Mouse (Mus musculus) hindbrain, embryonic 13.5 days (tissue): ENCODE data around the gene Lifr. TPM values are rescaled to one million over a fixed set of nuclear protein-coding genes. Genes with fewer than 3 reads are reported as not detected.
A peak's percentile ranks its signal among the peaks of the same experiment; 100 is the strongest.

Experiments
- ATAC-seq: fragments of 200-750 bp; cut with Nextera tagmentation; 2 replicates; pipeline ENCODE4 v1.8.0; 2017; ENCODE audit warnings: moderate TSS enrichment; ENCODE audit not compliant: low FRiP score
- H3K27ac ChIP-seq: fragments of 300-500 bp; sonication (generic); 2 replicates; pipeline ENCODE4 v1.5.1; 2015; ENCODE audit warnings: inconsistent platforms, mild to moderate bottlenecking, moderate library complexity
- H3K27me3 ChIP-seq: fragments of 300-500 bp; sonication (generic); 2 replicates; pipeline ENCODE4 v1.6.1; 2015; ENCODE audit warnings: mild to moderate bottlenecking, inconsistent platforms
- H3K36me3 ChIP-seq: fragments of 300-500 bp; sonication (generic); 2 replicates; pipeline ENCODE4 v1.6.1; 2015; ENCODE audit warnings: mild to moderate bottlenecking, inconsistent platforms
- H3K4me1 ChIP-seq: fragments of 300-500 bp; sonication (generic); replicated peaks from 2 replicates; pipeline ENCODE4 v1.6.1; 2015; ENCODE audit warnings: inconsistent platforms
- H3K4me2 ChIP-seq: fragments of 300-500 bp; sonication (generic); 2 replicates; pipeline ENCODE4 v1.6.1; 2015; ENCODE audit warnings: inconsistent platforms, mild to moderate bottlenecking, moderate library complexity
- H3K4me3 ChIP-seq: fragments of 300-500 bp; sonication (generic); 2 replicates; pipeline ENCODE4 v1.5.1; 2015; ENCODE audit warnings: mild to moderate bottlenecking, inconsistent platforms
- H3K9ac ChIP-seq: fragments of 300-500 bp; sonication (generic); 2 replicates; pipeline ENCODE4 v1.6.1; 2015; ENCODE audit warnings: mild to moderate bottlenecking, inconsistent platforms
- H3K9me3 ChIP-seq: fragments of 300-500 bp; sonication (generic); 2 replicates; pipeline ENCODE4 v1.6.1; 2016; ENCODE audit warnings: inconsistent platforms
- WGBS: fragments of 180-500 bp; shearing (Covaris S2); methylation state at CpG from one replicate; pipeline ENCODE4 v1.1.7; 2015; 5-methylcytosine and 5-hydroxymethylcytosine counted together
- polyA plus RNA-seq: library from polyadenylated mRNA; unstranded; fragments of >200 nt; fragmentation: Nextera tagmentation; extraction: Ambion mirVana; gene quantifications from 2 replicates; pipeline ENCODE4 v1.2.1, GENCODE M21; 2015

Lifr gene
- polyA plus RNA-seq, 1 experiment from 2014 or later: 19.1 TPM

DNA sequence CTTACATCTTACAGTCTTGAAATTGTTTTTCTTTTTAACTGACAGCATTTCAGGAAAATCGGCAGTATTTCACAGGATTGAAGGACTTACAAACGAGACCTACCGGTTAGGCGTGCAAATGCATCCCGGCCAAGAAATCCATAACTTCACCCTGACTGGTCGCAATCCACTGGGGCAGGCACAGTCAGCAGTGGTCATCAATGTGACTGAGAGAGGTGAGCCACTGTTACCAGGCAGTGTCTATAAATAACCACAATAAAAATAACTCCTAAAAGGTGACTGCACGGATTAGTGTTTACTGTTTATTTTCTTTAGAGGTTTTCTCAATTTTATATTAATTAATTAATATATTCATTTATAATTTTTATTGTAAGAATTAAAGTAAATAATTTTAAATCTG, 82.9 kb downstream of the Lifr start:
- no peaks in the 10 kb centered on the region for H3K4me1 ChIP-seq
- no peak overlapping the region for H3K4me3 ChIP-seq
- H3K36me3 ChIP-seq: peaks cover 24% of the 10 kb centered on the region
- H3K9me3 ChIP-seq: no peaks in the 10 kb centered on the region
- no peak overlapping the region for H3K9ac ChIP-seq
- no peak overlapping the region for H3K4me2 ChIP-seq
- no peaks in the 10 kb centered on the region for H3K27me3 ChIP-seq
- 94% methylated on average over 7 of the region's 7 CpGs for WGBS
- no peak overlapping the region for H3K27ac ChIP-seq
- no peak for ATAC-seq

- H3K4me1 ChIP-seq: no peaks in the 10 kb centered on the region
- 89% methylated on average over 8 of the region's 8 CpGs for WGBS
- no peak for ATAC-seq
- H3K4me2 ChIP-seq: no peak overlapping the region
- no peaks in the 10 kb centered on the region for H3K9me3 ChIP-seq
- peaks cover 21% of the 10 kb centered on the region for H3K36me3 ChIP-seq
- H3K9ac ChIP-seq: no peak overlapping the region
- H3K4me3 ChIP-seq: no peak overlapping the region
- H3K27ac ChIP-seq: no peak overlapping the region
- H3K27me3 ChIP-seq: no peaks in the 10 kb centered on the region
Observed at GRCm38 (mm10) chr15:7173776-7174175, 83.4 kb downstream of the Lifr start.

DNA sequence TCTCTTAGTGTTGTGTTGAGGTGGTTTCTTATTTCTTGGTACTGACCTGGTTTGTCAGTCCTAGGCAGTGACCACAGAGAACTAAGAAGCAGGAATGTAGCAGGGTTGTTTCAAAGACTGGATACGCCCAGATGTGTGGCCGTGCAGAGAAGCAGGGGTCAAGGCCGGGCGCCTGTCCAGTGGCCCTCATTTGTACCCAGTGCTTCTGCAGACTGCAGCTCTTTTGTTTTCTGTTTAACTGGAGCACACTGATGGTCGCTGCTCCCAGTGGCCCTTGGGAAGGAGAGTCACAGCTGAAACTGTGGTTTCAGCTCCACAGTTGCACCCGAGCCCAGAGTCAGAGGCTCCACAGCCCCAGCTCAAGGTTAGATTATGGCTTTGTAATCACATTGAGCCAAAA, 90.2 kb downstream of the Lifr start:
- Histone ChIP-seq H3K27me3 (no peaks in the 10 kb centered on the region), H3K9ac (no peak overlapping the region), H3K36me3 (peaks cover 49% of the 10 kb centered on the region), H3K9me3 (no peaks in the 10 kb centered on the region), H3K4me1 (no peaks in the 10 kb centered on the region), H3K4me2 (no peak overlapping the region), H3K27ac (no peak overlapping the region), H3K4me3 (no peak overlapping the region)
- no peak for ATAC-seq
- WGBS: 53% methylated on average over 6 of the region's 6 CpGs

GRCm38 (mm10) chr15:7187682-7188081, 97.3 kb downstream of the Lifr start:
- H3K9me3 ChIP-seq: no peaks in the 10 kb centered on the region
- no peak for ATAC-seq
- H3K4me2 ChIP-seq: no peak overlapping the region
- 85% methylated on average over 6 of the region's 6 CpGs for WGBS
- no peaks in the 10 kb centered on the region for H3K4me1 ChIP-seq
- no peaks in the 10 kb centered on the region for H3K27me3 ChIP-seq
- peaks cover 68% of the 10 kb centered on the region for H3K36me3 ChIP-seq
- H3K27ac ChIP-seq: no peak overlapping the region
- no peak overlapping the region for H3K4me3 ChIP-seq
- no peak overlapping the region for H3K9ac ChIP-seq

GRCm38 (mm10) chr15:7189678-7190454, 99.5 kb downstream of the Lifr start:
- H3K9me3 ChIP-seq: no peaks in the 10 kb centered on the region
- peaks cover 18% of the 10 kb centered on the region for H3K4me1 ChIP-seq
- peaks cover 50% of the 10 kb centered on the region for H3K36me3 ChIP-seq
- H3K4me3 ChIP-seq: no peak overlapping the region
- H3K9ac ChIP-seq: no peak overlapping the region
- ATAC-seq: no peak
- 88% methylated on average over 22 of the region's 22 CpGs for WGBS
- no peak overlapping the region for H3K4me2 ChIP-seq
- H3K27ac ChIP-seq: no peak overlapping the region
- no peaks in the 10 kb centered on the region for H3K27me3 ChIP-seq

DNA sequence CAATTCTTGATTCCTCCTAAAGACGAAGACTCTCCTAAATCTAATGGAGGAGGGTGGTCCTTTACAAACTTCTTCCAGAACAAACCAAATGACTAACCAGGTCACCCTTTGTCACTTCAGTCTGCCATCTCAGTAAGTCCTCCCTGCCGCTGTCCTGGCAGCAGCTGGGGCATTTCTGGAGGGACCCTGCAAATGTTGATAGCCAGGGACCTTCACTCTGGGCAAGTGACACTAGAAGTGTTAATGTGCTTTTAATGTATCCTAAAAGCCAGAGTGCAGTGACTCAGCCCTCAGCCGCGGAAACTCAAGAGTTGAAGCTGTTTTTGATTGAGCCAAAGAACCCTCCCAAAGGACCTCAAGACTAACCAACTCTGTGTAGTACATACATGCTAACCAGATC, 100.7 kb downstream of the Lifr start:
- no peak overlapping the region for H3K9ac ChIP-seq
- peaks cover 24% of the 10 kb centered on the region for H3K4me1 ChIP-seq
- no peak overlapping the region for H3K4me2 ChIP-seq
- H3K9me3 ChIP-seq: no peaks in the 10 kb centered on the region
- 92% methylated on average over 4 of the region's 4 CpGs for WGBS
- H3K27me3 ChIP-seq: no peaks in the 10 kb centered on the region
- ATAC-seq: no peak
- no peak overlapping the region for H3K4me3 ChIP-seq
- H3K36me3 ChIP-seq: peaks cover 40% of the 10 kb centered on the region
- H3K27ac ChIP-seq: no peak overlapping the region

DNA sequence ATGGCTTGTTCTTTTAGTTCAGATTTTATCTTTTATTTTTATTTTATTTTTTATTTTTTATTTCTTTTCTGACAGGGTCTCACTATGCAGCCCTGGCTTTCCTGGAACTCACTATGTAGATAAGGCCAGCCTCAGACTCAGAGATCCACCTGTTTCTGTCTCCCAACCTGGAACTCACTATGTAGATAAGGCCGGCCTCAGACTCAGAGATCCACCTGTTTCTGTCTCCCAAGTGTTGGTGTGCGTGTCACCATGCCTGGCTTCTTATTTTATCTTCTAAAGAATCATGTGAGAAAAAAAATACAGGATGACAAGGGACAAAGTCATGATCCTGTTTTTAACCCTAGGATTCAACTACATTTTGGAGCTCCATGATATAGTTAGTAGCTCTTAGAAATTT, 102.2 kb downstream of the Lifr start:
- Histone ChIP-seq H3K36me3 (peaks cover 27% of the 10 kb centered on the region), H3K4me3 (no peak overlapping the region), H3K4me2 (no peak overlapping the region), H3K27me3 (no peaks in the 10 kb centered on the region), H3K9me3 (no peaks in the 10 kb centered on the region), H3K9ac (no peak overlapping the region), H3K4me1 (peaks cover 27% of the 10 kb centered on the region), H3K27ac (no peak overlapping the region)
- ATAC-seq: no peak
- 88% methylated on average over 2 of the region's 2 CpGs for whole genome bisulfite sequencing

GRCm38 (mm10) chr15:7194147-7194720, 103.8 kb downstream of the Lifr start:
- Histone ChIP-seq H3K4me3 (no peak overlapping the region), H3K9ac (no peak overlapping the region), H3K9me3 (no peaks in the 10 kb centered on the region), H3K27ac (peak overlapping the region; percentile 82), H3K27me3 (no peaks in the 10 kb centered on the region), H3K4me1 (peaks cover 38% of the 10 kb centered on the region), H3K4me2 (no peak overlapping the region), H3K36me3 (peaks cover 25% of the 10 kb centered on the region)
- peak; percentile 63 for ATAC-seq
- WGBS: 11% methylated on average over 13 of the region's 13 CpGs

DNA sequence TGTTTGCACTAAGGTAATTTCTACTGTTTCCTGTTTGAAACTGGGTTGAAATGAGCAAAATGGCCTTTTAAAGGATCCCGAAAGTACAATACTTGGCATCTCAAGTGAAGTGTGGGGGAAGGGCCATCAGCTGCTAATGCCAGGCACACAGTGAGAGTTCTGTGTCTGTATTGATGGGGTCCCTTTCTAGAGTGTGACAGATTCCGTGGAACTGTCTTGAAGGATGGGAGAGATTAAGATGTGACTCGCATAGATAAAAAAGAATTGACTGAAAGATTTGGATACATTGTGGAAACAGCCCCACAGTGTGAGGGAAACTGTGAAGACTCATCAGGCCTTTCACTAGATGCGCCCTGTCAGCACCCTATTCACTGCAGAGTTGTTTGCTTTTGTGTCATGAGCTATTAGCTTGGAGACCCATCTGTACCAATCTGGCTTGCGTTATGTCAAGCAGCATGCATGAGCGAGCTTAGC, 104.4 kb downstream of the Lifr start:
- no peaks in the 10 kb centered on the region for H3K9me3 ChIP-seq
- no peaks in the 10 kb centered on the region for H3K27me3 ChIP-seq
- no peak overlapping the region for H3K4me2 ChIP-seq
- peaks cover 43% of the 10 kb centered on the region for H3K4me1 ChIP-seq
- ATAC-seq: peak; percentile 83
- no peak overlapping the region for H3K4me3 ChIP-seq
- H3K9ac ChIP-seq: no peak overlapping the region
- H3K27ac ChIP-seq: peak overlapping the region; percentile 82
- WGBS: 14% methylated on average over 6 of the region's 6 CpGs
- H3K36me3 ChIP-seq: peaks cover 20% of the 10 kb centered on the region

DNA sequence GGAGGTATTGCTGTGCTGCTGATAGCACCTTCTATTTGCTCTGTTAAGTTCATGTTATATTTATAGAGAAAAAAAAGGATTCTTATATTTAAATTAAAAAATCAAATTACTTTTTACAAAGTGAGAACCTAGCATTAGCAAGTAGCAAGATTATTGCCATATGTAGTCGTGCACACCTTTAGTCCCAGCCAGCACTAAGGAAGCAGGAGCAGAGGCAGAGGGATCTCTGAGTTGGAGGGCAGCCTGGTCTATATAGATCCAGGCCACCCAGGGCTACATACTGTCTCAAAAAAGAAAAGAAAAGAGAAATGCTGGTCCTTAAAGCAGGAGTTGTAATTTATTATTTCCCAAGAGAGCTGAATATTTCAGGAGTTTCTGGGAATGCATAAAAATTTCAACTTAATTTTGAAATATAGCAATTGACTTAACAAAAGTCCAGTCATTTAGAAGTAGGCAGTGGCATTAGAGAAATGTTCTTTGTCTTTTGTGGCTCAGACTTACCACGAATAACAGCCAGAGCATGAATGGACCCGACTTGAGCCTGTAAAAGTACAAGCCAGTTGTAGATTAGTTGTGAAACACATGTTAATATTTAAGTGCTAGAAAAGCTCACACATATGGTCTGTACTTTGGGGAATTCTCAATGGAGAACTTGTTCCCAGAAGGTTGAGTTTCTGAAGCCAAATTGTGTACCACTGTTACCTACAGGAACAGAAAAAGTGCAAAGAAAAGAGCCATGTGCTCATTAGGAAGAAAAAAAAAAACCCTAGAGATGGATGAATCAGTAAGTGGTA, 107.4 kb downstream of the Lifr start:
- WGBS: 52% methylated on average over 3 of the region's 3 CpGs
- ATAC-seq: no peak
- H3K27me3 ChIP-seq: no peaks in the 10 kb centered on the region
- H3K4me2 ChIP-seq: no peak overlapping the region
- no peak overlapping the region for H3K4me3 ChIP-seq
- H3K9ac ChIP-seq: no peak overlapping the region
- H3K4me1 ChIP-seq: peaks cover 54% of the 10 kb centered on the region
- no peaks in the 10 kb centered on the region for H3K36me3 ChIP-seq
- H3K9me3 ChIP-seq: no peaks in the 10 kb centered on the region
- peak overlapping the region; percentile 69 for H3K27ac ChIP-seq

DNA sequence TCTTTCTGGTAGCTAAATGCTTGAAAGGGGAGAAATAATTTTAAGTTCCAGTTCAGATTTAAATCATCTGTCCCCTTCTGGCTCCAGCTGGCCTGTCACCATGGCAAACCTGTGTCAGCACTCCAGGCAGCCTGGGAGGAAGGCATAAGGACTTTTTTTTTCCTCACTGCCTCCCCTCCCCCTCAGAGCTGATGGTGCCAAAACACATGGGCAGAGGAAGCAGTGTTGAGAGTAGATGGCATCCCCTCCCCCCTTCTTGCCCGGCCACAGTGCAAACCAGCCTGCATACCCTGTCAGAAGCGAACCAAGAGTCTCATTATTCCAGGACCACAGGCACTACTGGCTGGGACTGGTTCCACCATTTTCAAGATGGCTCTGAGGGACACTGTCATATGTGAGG, 108.4 kb downstream of the Lifr start:
- WGBS: 24% methylated on average over 2 of the region's 2 CpGs
- H3K4me1 ChIP-seq: peaks cover 54% of the 10 kb centered on the region
- peak; percentile 83 for ATAC-seq
- peak overlapping the region; percentile 81 for H3K27ac ChIP-seq
- no peaks in the 10 kb centered on the region for H3K36me3 ChIP-seq
- no peak overlapping the region for H3K4me3 ChIP-seq
- H3K4me2 ChIP-seq: no peak overlapping the region
- no peaks in the 10 kb centered on the region for H3K27me3 ChIP-seq
- no peak overlapping the region for H3K9ac ChIP-seq
- no peaks in the 10 kb centered on the region for H3K9me3 ChIP-seq

DNA sequence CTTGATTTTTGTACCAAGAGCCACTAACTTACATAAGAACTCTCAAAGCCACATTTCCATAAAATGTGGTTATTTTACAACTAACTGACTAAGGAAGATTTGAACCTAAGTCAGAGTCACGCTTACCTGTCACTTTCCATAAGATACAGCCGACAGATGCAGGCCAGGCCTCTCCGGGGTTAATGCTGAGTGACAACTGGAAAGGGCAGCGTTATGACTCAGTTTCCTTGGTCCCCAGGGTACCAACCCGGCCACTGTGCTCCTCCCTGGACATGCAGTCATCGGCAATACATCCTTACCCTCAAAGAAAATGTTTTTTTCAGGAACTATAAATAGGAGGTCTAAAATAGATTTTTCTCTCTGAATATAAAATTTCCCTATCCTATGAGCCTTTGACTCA, 109.9 kb downstream of the Lifr start:
- WGBS: 64% methylated on average over 6 of the region's 6 CpGs
- H3K4me2 ChIP-seq: no peak overlapping the region
- H3K4me3 ChIP-seq: no peak overlapping the region
- no peak overlapping the region for H3K27ac ChIP-seq
- H3K27me3 ChIP-seq: no peaks in the 10 kb centered on the region
- peaks cover 53% of the 10 kb centered on the region for H3K4me1 ChIP-seq
- no peak overlapping the region for H3K9ac ChIP-seq
- no peaks in the 10 kb centered on the region for H3K36me3 ChIP-seq
- no peak for ATAC-seq
- H3K9me3 ChIP-seq: no peaks in the 10 kb centered on the region
